Mouse (Mus musculus) limb, embryonic 12.5 days (tissue): ENCODE measurements around the gene Ccdc24. TPM values are rescaled to one million over a fixed set of nuclear protein-coding genes. Genes with fewer than 3 reads are reported as not detected.
A peak's percentile ranks its signal among the peaks of the same experiment; 100 is the strongest.

Experiments used
- ATAC-seq: fragments of 200-750 bp; cut with Nextera tagmentation; 2 replicates; pipeline ENCODE4 v1.8.0; 2017; ENCODE audit warnings: low read depth, moderate TSS enrichment; ENCODE audit not compliant: insufficient number of reproducible peaks, insufficient read depth, low FRiP score, low TSS enrichment
- H3K27ac ChIP-seq: fragments of 300-500 bp; sonication (generic); 2 replicates; pipeline ENCODE4 v1.5.1; 2016; ENCODE audit warnings: mild to moderate bottlenecking, moderate library complexity
- H3K27me3 ChIP-seq: fragments of 300-500 bp; sonication (generic); 2 replicates; pipeline ENCODE4 v1.6.1; 2016; ENCODE audit warnings: mild to moderate bottlenecking, moderate library complexity
- H3K36me3 ChIP-seq: fragments of 300-500 bp; sonication (generic); 2 replicates; pipeline ENCODE4 v1.6.1; 2016; ENCODE audit warnings: mild to moderate bottlenecking, moderate library complexity
- H3K4me1 ChIP-seq: fragments of 300-500 bp; sonication (generic); replicated peaks from 2 replicates; pipeline ENCODE4 v1.6.1; 2016
- H3K4me2 ChIP-seq: fragments of 300-500 bp; sonication (generic); 2 replicates; pipeline ENCODE4 v1.6.1; 2016; ENCODE audit warnings: mild to moderate bottlenecking, moderate library complexity
- H3K4me3 ChIP-seq: fragments of 300-500 bp; sonication (generic); replicated peaks from 2 replicates; pipeline ENCODE4 v1.5.1; 2016; ENCODE audit warnings: mild to moderate bottlenecking
- H3K9ac ChIP-seq: fragments of 300-500 bp; sonication (generic); replicated peaks from 2 replicates; pipeline ENCODE4 v1.6.1; 2016; ENCODE audit warnings: mild to moderate bottlenecking, moderate library complexity
- H3K9me3 ChIP-seq: fragments of 300-500 bp; sonication (generic); 2 replicates; pipeline ENCODE4 v1.6.1; 2016; ENCODE audit warnings: mild to moderate bottlenecking, moderate library complexity
- WGBS: fragments of 180-500 bp; shearing (Covaris S2); methylation state at CpG from one replicate; pipeline ENCODE4 v1.1.7; 2016; 5-methylcytosine and 5-hydroxymethylcytosine counted together
- polyA plus RNA-seq: library from polyadenylated mRNA; unstranded; fragments of >200 nt; fragmentation: Nextera tagmentation; extraction: Ambion mirVana; gene quantifications from 2 replicates; pipeline ENCODE4 v1.2.1, GENCODE M21; 2016

Ccdc24 gene
- polyA plus RNA-seq, 1 experiment from 2014 or later = 2.7 TPM

DNA sequence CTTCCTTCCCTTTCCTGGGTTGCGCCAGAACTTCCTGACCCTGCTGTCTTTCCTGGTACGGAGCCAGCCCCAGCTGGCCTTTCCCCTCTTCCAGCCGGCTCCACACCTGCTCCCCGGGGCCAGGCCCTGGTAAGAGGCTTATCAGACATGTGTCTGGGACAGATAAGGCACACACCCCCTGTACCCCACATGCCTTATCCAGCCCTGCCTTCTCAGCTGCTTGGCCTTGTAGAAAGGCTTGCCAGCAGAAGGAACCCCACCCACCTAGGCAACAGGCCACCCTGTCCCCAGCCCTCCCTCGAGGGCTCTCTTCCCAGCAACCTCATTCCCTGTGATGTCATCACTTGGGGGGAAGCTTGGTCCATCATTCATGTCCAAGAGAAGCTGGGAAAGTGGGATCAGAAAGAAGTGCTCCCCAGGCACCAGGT lies 42.2 kb downstream of the Ccdc24 start:
- no peak overlapping the region for H3K4me3 ChIP-seq
- H3K9me3 ChIP-seq = no peaks in the 10 kb centered on the region
- ATAC-seq = 0 out of 2 replicates have a peak, but pooled peaks have one; percentile 21
- H3K27ac ChIP-seq = no peak overlapping the region
- peak overlapping the region; percentile 23; the same call in 1 of the 2 replicates for H3K4me2 ChIP-seq
- WGBS = 22% methylated on average over 5 of the region's 5 CpGs
- H3K9ac ChIP-seq = peak overlapping the region; percentile 34; the same call in 1 of the 2 replicates
- H3K4me1 ChIP-seq = peaks cover 16% of the 10 kb centered on the region
- peaks cover 12% of the 10 kb centered on the region for H3K27me3 ChIP-seq
- H3K36me3 ChIP-seq = no peaks in the 10 kb centered on the region

DNA sequence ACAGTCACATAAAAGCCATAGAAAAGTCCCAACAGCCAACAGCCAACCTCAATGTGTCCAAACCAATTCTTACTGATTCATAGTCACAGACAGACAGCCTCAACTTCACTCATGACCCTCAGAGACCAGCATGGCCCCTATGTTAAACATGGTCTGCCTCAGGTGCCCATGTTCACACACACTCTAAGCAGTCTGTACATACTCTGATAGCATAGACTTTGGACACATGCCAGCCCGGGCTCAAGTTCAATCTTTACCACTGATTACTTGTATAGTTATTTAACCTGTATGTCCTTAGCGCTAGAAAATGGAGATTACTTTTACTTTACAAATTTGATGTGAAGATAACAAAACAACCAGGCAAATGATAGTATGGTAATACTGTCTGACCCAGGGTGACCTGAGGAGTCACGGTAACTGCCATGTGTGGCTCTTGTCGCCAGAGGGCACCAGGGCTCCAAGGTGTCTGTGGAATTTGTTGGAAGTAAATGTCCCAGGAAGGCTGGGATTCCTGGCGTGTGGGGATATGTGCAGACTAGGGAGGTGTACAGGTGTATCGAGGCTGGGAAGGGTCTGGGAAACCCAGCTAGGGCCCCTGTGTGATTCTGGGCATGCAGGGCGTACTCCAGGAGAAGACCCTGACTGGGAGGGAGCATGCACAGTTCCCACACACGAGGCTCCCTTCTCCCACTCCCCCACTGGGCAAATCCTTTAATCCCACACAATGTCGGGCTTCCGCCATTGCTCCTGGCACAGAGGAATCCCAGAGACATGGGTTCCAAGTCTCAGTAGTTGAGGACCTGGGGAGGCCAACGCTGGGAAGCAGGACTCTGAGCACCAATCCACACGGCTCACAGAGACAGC lies 42.9 kb downstream of the Ccdc24 start:
- peak overlapping the region; percentile 34; the same call in 1 of the 2 replicates for H3K9ac ChIP-seq
- H3K4me1 ChIP-seq = peaks cover 13% of the 10 kb centered on the region
- H3K4me2 ChIP-seq = peak overlapping the region; percentile 23; the same call in 1 of the 2 replicates
- ATAC-seq = peak; percentile 35; the same call in 1 of the 2 replicates
- peaks cover 12% of the 10 kb centered on the region for H3K27me3 ChIP-seq
- H3K27ac ChIP-seq = no peak overlapping the region
- no peaks in the 10 kb centered on the region for H3K9me3 ChIP-seq
- no peaks in the 10 kb centered on the region for H3K36me3 ChIP-seq
- WGBS = 11% methylated on average over 12 of the region's 12 CpGs
- H3K4me3 ChIP-seq = no peak overlapping the region

DNA sequence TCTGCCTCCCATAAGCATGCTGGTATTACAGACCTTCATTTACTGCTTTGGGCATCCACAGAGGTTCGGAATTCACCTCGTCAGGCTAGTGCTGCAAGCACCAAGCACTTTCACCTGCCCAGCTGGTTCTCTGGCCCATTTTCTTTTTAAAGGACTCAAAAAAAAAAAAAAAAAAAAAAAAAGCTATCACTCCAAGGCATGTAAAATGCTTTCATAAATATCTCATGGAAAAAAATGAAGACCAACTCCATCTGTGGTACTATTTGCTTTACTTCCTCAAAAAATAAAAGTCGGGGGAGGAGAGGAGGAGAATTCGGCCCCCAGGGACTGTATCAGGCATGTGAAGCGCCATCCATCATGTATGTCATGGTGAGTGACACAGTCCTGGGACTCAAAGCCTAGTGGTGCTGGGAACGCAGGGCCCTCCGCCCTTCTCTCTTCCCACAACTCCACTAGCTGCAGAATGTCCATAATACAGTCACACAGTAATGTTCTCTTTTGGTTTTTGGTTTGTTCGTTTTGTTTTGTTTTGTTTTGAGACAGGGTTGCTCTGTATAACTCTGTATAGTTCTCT lies 43.7 kb downstream of the Ccdc24 start:
- Histone ChIP-seq H3K9ac (no peak overlapping the region), H3K9me3 (no peaks in the 10 kb centered on the region), H3K27ac (no peak overlapping the region), H3K4me3 (no peak overlapping the region), H3K36me3 (no peaks in the 10 kb centered on the region), H3K4me1 (peaks cover 6% of the 10 kb centered on the region), H3K4me2 (no peak overlapping the region), H3K27me3 (peaks cover 12% of the 10 kb centered on the region)
- 68% methylated on average over 8 of the region's 8 CpGs for WGBS
- no peak for ATAC-seq

GRCm38 (mm10) chr4:117818032-117818431 lies 54.3 kb downstream of the Ccdc24 start:
- Histone ChIP-seq H3K27me3 (no peaks in the 10 kb centered on the region), H3K9me3 (peaks cover 9% of the 10 kb centered on the region; the same call in 1 of the 2 replicates), H3K36me3 (no peaks in the 10 kb centered on the region), H3K4me3 (no peak overlapping the region), H3K4me1 (no peaks in the 10 kb centered on the region), H3K9ac (no peak overlapping the region), H3K4me2 (no peak overlapping the region), H3K27ac (no peak overlapping the region)
- WGBS = 94% methylated on average over 10 of the region's 10 CpGs
- ATAC-seq = no peak

DNA sequence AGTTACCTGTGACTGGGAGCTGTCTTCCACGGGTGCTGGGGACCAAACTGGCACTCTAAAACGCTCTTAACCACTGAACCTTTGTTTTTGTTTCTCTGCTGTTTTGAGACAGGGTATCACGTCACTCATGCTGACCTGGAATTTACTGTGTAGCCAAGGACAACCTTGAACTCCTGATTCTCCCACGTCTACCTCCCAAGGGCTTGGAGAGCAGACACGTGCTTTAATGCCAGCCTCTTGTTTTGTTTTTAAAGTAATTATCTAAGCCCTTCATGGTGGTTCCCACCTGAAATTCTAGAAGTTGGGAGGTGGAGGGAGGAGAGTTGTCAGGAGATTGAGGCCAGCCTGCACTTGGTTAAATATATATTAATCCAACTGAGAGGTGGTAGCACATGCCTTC lies 55.6 kb downstream of the Ccdc24 start:
- H3K36me3 ChIP-seq = no peaks in the 10 kb centered on the region
- H3K9me3 ChIP-seq = peaks cover 9% of the 10 kb centered on the region; the same call in 1 of the 2 replicates
- H3K4me1 ChIP-seq = no peaks in the 10 kb centered on the region
- no peak overlapping the region for H3K4me3 ChIP-seq
- WGBS = 77% methylated on average over 5 of the region's 5 CpGs
- no peaks in the 10 kb centered on the region for H3K27me3 ChIP-seq
- no peak overlapping the region for H3K27ac ChIP-seq
- H3K4me2 ChIP-seq = no peak overlapping the region
- no peak for ATAC-seq
- no peak overlapping the region for H3K9ac ChIP-seq

Other genes with a start within 250 kb of the Ccdc24 start
- gene Dmap1, start 190.3 kb downstream of the Ccdc24 start, polyA plus RNA-seq = 87.0 and 87.5 TPM in 2 replicates
- gene Gm12845, start 148.1 kb downstream of the Ccdc24 start, polyA plus RNA-seq = not detected in 2 replicates
- gene Klf17, start 106.9 kb downstream of the Ccdc24 start, polyA plus RNA-seq = not detected in 2 replicates
- 14.7 and 16.5 TPM in 2 replicates for gene Slc6a9, start 38.1 kb downstream of the Ccdc24 start, polyA plus RNA-seq
- 36.4 and 39.8 TPM in 2 replicates for gene B4galt2, start 10.9 kb upstream of the Ccdc24 start, polyA plus RNA-seq
- gene Atp6v0b, start 14.8 kb upstream of the Ccdc24 start, polyA plus RNA-seq = 160 and 175 TPM in 2 replicates
- gene Dph2, start 19.5 kb upstream of the Ccdc24 start, polyA plus RNA-seq = 18.3 and 18.8 TPM in 2 replicates
- gene Ipo13, start 42.4 kb upstream of the Ccdc24 start, polyA plus RNA-seq = 40.3 and 48.1 TPM in 2 replicates
- 16.4 and 16.8 TPM in 2 replicates for gene Artn, start 57.2 kb upstream of the Ccdc24 start, polyA plus RNA-seq